Mouse (Mus musculus) liver, postnatal 0 days (tissue): ENCODE data around the gene Myo6.

ENCODE experiments used
- CTCF ChIP-seq: sonication (generic); IDR thresholded peaks from 2 replicates; pipeline ENCODE4 v1.5.1; 2016; ENCODE audit warnings: antibody characterized with exemption, low read depth
- EP300 ChIP-seq: IDR thresholded peaks from 2 replicates; pipeline ENCODE4 v1.6.1; 2016; ENCODE audit warnings: antibody characterized with exemption, low read depth, mild to moderate bottlenecking

- TF ChIP-seq CTCF (no peak), EP300 (no peak)
These were observed 27.5 kb downstream of the Myo6 start for GRCm38 (mm10) chr9:80192324-80192723.
